Mouse (Mus musculus) forebrain, embryonic 10.5 days (tissue): ENCODE data around the gene Cxcl5. TPM values are rescaled to one million over a fixed set of nuclear protein-coding genes. Genes with fewer than 3 reads are reported as not detected.

Experiments
- DNase-seq: peaks from one replicate; pipeline ENCODE4 v3.0.0-alpha.2; 2017; ENCODE audit warnings: low spot score; ENCODE audit errors: extremely low spot score
- H3K27ac ChIP-seq: fragments of 300-500 bp; sonication (generic); 2 replicates; pipeline ENCODE4 v1.5.1; 2016; ENCODE audit warnings: mild to moderate bottlenecking
- H3K27me3 ChIP-seq: fragments of 300-500 bp; sonication (generic); 2 replicates; pipeline ENCODE4 v1.6.1; 2016; ENCODE audit warnings: mild to moderate bottlenecking; ENCODE audit not compliant: poor library complexity, severe bottlenecking
- H3K36me3 ChIP-seq: fragments of 300-500 bp; sonication (generic); replicated peaks from 2 replicates; pipeline ENCODE4 v1.6.1; 2016; ENCODE audit warnings: mild to moderate bottlenecking, moderate library complexity
- H3K4me1 ChIP-seq: fragments of 300-500 bp; sonication (generic); 2 replicates; pipeline ENCODE4 v1.6.1; 2016
- H3K4me3 ChIP-seq: fragments of 300-500 bp; sonication (generic); 2 replicates; pipeline ENCODE4 v1.5.1; 2016; ENCODE audit warnings: mild to moderate bottlenecking, moderate library complexity
- H3K9me3 ChIP-seq: fragments of 300-500 bp; sonication (generic); 2 replicates; pipeline ENCODE4 v1.6.1; 2016; ENCODE audit warnings: mild to moderate bottlenecking, moderate library complexity
- WGBS: fragments of 180-500 bp; shearing (Covaris S2); methylation state at CpG from one replicate; pipeline ENCODE4 v1.1.7; 2016; 5-methylcytosine and 5-hydroxymethylcytosine counted together
- polyA plus RNA-seq: library from polyadenylated mRNA; unstranded; fragments of >200 nt; fragmentation: Nextera tagmentation; extraction: Ambion mirVana; gene quantifications from 2 replicates; pipeline ENCODE4 v1.2.1, GENCODE M21; 2016

The Cxcl5 gene
- 0.17 and 0.18 TPM in 2 replicates for polyA plus RNA-seq

GRCm38 (mm10) chr5:90759077-90760065 lies at the start of gene Cxcl5:
TSS of gene Cxcl5 (plus strand) at chr5:90759360.
- Histone ChIP-seq H3K27me3 (peaks cover 53% of the 10 kb centered on the region), H3K36me3 (no peaks in the 10 kb centered on the region), H3K4me3 (peak within 1 kb of the TSS; percentile 55), H3K4me1 (peaks cover 50% of the 10 kb centered on the region), H3K27ac (peak within 1 kb of the TSS; percentile 58; the same call in 1 of the 2 replicates), H3K9me3 (no peaks in the 10 kb centered on the region)
- WGBS: 4% methylated on average over 32 of the region's 32 CpGs
- peak; percentile 33 for DNase-seq

DNA sequence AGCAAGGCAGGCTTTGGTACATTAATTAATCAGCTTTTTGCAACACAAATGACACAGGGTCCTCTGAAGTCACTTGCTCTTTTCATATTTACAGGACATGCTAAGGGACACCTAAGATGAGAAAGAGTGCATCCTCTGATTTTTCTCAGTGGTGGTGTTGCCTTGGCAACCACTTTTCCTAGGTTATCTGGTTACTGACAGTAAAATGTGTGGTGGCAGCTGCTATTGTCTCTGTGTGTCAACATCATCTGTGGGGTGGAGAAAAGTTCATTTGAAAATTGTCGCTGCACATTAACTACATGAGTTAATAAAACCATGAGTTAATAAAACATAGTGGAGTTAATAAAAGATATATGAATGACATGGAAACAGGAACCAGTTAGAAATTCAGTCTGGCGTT lies 47.8 kb upstream of the Cxcl5 start:
- no peak for DNase-seq
- WGBS: 91% methylated on average over 2 of the region's 2 CpGs

DNA sequence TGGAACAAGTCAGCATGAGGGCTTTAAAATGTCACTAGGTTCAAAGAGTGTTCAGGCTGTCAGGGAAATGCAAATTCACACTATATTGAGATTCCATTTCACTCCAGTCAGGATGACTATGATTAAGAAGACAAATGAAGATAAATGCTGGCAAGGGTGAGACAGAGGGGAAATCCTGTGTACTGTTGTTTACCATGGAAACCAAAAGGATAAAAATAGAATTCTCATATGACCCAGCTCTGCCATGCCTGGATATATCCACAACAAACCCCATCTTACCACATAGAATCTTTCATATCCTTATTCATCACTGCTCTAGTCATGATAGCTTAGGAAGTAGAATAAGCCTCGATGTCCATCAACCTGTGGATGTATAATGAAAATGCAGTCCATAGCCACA lies 41.2 kb upstream of the Cxcl5 start:
- no peaks in the 10 kb centered on the region for H3K27me3 ChIP-seq
- no peak overlapping the region for H3K4me3 ChIP-seq
- 95% methylated on average over 1 of the region's 1 CpGs for WGBS
- no peak overlapping the region for H3K27ac ChIP-seq
- no peak for DNase-seq
- H3K36me3 ChIP-seq: no peaks in the 10 kb centered on the region
- H3K9me3 ChIP-seq: no peaks in the 10 kb centered on the region
- H3K4me1 ChIP-seq: no peaks in the 10 kb centered on the region; the same call in 1 of the 2 replicates

More for the DNA sequence above, 47.8 kb upstream of the Cxcl5 start:
- Histone ChIP-seq H3K27me3 (no peaks in the 10 kb centered on the region), H3K9me3 (no peaks in the 10 kb centered on the region), H3K27ac (no peak overlapping the region), H3K4me3 (no peak overlapping the region), H3K4me1 (no peaks in the 10 kb centered on the region; the same call in 1 of the 2 replicates), H3K36me3 (no peaks in the 10 kb centered on the region)

- H3K9me3 ChIP-seq: no peaks in the 10 kb centered on the region
- no peak overlapping the region for H3K27ac ChIP-seq
- H3K36me3 ChIP-seq: no peaks in the 10 kb centered on the region
- WGBS: 98% methylated on average over 3 of the region's 3 CpGs
- no peak for DNase-seq
- no peaks in the 10 kb centered on the region for H3K27me3 ChIP-seq
- H3K4me1 ChIP-seq: no peaks in the 10 kb centered on the region
- no peak overlapping the region for H3K4me3 ChIP-seq
Measured at GRCm38 (mm10) chr5:90722656-90723055, 36.5 kb upstream of the Cxcl5 start.

DNA sequence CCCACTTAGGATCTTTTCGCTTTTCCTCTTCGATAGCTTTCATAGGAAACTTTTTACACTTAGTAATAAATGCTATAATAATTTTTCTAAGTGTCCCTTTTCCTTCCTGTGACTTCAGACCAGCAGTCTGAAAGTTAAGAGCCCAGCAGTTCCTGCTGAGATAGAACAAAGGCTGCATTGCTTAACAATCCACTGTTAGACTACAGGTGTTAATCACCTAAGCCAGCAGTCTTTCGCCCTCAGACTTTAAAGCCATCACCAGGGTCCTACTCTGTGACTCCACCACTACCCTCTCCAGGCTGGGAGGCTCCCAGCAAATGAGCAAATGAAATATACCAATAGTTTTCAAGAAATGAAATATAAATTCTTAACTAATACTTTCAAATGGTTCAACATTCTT lies 30.9 kb upstream of the Cxcl5 start:
- DNase-seq: no peak
- H3K27me3 ChIP-seq: no peaks in the 10 kb centered on the region
- WGBS: 78% methylated on average over 3 of the region's 3 CpGs
- no peak overlapping the region for H3K4me3 ChIP-seq
- H3K36me3 ChIP-seq: no peaks in the 10 kb centered on the region
- H3K4me1 ChIP-seq: no peaks in the 10 kb centered on the region
- no peaks in the 10 kb centered on the region for H3K9me3 ChIP-seq
- no peak overlapping the region for H3K27ac ChIP-seq

GRCm38 (mm10) chr5:90731480-90731879 lies 27.7 kb upstream of the Cxcl5 start:
- H3K4me3 ChIP-seq: no peak overlapping the region
- WGBS: 85% methylated on average over 4 of the region's 4 CpGs
- H3K36me3 ChIP-seq: no peaks in the 10 kb centered on the region

DNA sequence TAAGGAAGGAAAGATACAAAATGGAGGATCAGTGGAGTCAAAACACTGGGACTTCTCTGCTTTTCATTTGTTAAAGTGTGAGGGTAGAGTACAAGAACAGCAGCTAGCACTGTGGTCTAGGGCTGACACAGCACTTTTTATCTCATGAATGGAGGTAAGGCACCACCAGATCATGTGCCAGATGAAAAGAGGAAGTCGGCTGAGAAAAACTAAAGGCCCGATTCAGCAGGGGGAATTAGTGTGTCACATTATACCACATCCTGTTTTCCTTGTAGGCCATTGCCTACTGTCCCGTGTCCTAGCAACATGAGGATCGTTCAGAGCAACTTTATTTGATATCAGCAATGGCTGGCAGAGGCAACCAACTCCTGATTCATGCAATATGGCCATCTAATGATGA lies 17.1 kb upstream of the Cxcl5 start:
- DNase-seq: no peak
- Histone ChIP-seq H3K36me3 (no peaks in the 10 kb centered on the region), H3K9me3 (no peaks in the 10 kb centered on the region), H3K27me3 (no peaks in the 10 kb centered on the region), H3K4me3 (no peak overlapping the region), H3K27ac (no peak overlapping the region), H3K4me1 (no peaks in the 10 kb centered on the region)
- WGBS: 71% methylated on average over 4 of the region's 4 CpGs

More at GRCm38 (mm10) chr5:90731480-90731879, 27.7 kb upstream of the Cxcl5 start:
- no peak for DNase-seq
- H3K4me1 ChIP-seq: no peaks in the 10 kb centered on the region
- no peaks in the 10 kb centered on the region for H3K9me3 ChIP-seq
- H3K27ac ChIP-seq: no peak overlapping the region
- H3K27me3 ChIP-seq: no peaks in the 10 kb centered on the region

- WGBS: 97% methylated on average over 1 of the region's 1 CpGs
- Histone ChIP-seq H3K4me1 (peaks cover 41% of the 10 kb centered on the region), H3K27ac (no peak overlapping the region), H3K27me3 (peaks cover 30% of the 10 kb centered on the region), H3K36me3 (no peaks in the 10 kb centered on the region), H3K9me3 (no peaks in the 10 kb centered on the region), H3K4me3 (no peak overlapping the region)
- DNase-seq: no peak
Measured at GRCm38 (mm10) chr5:90753934-90754333, 5.2 kb upstream of the Cxcl5 start.

- H3K9me3 ChIP-seq: no peaks in the 10 kb centered on the region
- H3K4me1 ChIP-seq: peaks cover 50% of the 10 kb centered on the region
- H3K4me3 ChIP-seq: no peak overlapping the region
- H3K27me3 ChIP-seq: peaks cover 59% of the 10 kb centered on the region
- WGBS: 35% methylated on average over 5 of the region's 5 CpGs
- no peak for DNase-seq
- H3K36me3 ChIP-seq: no peaks in the 10 kb centered on the region
- no peak overlapping the region for H3K27ac ChIP-seq
Measured at GRCm38 (mm10) chr5:90758020-90758605, 1.0 kb upstream of the Cxcl5 start.

DNA sequence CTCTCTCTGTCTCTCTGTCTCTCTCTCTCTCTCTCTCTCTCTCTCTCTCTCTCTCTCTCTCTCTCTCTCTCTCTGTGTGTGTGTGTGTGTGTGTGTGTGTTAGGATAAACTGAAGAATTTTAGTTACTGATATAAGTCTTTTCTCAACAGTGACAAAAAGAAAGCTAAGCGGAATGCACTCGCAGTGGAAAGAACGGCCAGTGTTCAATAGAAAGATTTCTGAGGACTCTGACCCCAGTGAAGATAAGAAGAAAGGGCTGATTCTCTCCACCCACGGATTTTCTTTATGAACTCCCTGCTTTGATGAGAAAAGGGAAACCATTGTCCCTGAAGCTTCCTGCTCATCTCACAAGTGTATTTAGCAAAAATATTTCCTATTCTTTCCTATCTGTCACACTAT lies 1.1 kb downstream of the Cxcl5 start:
- no peaks in the 10 kb centered on the region for H3K9me3 ChIP-seq
- H3K4me1 ChIP-seq: peaks cover 46% of the 10 kb centered on the region
- H3K27me3 ChIP-seq: peaks cover 50% of the 10 kb centered on the region
- DNase-seq: no peak
- no peak overlapping the region for H3K4me3 ChIP-seq
- H3K27ac ChIP-seq: no peak overlapping the region
- WGBS: 66% methylated on average over 4 of the region's 4 CpGs
- H3K36me3 ChIP-seq: no peaks in the 10 kb centered on the region

DNA sequence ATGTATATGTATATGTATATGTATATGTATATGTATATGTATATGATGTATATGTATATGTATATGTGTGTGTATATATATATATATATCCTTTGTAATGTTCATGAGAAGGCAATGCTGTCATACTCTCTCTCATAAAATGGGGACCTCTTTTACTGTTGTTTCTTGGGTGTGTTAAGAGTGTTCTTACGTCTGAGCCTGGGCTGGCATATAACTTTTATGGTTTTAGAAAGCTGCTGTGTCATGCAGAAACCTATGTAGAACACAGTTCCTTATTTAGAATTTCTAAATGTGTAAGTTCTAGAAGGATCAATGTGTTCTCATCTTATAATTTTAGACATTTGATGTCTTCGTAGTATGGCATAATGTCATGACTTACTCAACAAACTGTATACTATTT lies 1.7 kb downstream of the Cxcl5 start:
- Histone ChIP-seq H3K4me1 (peaks cover 40% of the 10 kb centered on the region), H3K27ac (no peak overlapping the region), H3K9me3 (no peaks in the 10 kb centered on the region), H3K36me3 (no peaks in the 10 kb centered on the region), H3K4me3 (no peak overlapping the region), H3K27me3 (peaks cover 50% of the 10 kb centered on the region)
- DNase-seq: no peak
- WGBS: 94% methylated on average over 2 of the region's 2 CpGs

- H3K36me3 ChIP-seq: no peaks in the 10 kb centered on the region
- H3K27me3 ChIP-seq: peaks cover 49% of the 10 kb centered on the region
- no peak overlapping the region for H3K4me3 ChIP-seq
- no peaks in the 10 kb centered on the region for H3K9me3 ChIP-seq
- no peak overlapping the region for H3K27ac ChIP-seq
- peaks cover 30% of the 10 kb centered on the region for H3K4me1 ChIP-seq
- 93% methylated on average over 3 of the region's 3 CpGs for WGBS
- no peak for DNase-seq
Measured at GRCm38 (mm10) chr5:90761834-90762233, 2.7 kb downstream of the Cxcl5 start.
